Mouse (Mus musculus) thymus, adult 2 months (tissue): ENCODE results near the gene Mmp7.

Experiments used
- CTCF ChIP-seq: fragments of 200-500 bp; IDR thresholded peaks from 2 replicates; pipeline ENCODE4 v1.5.1; 2012; ENCODE audit warnings: mild to moderate bottlenecking, control low read depth, low read length, moderate library complexity, borderline replicate concordance; ENCODE audit not compliant: control insufficient read depth, poor library complexity, insufficient read depth; ENCODE audit errors: extremely low read depth
- POLR2A ChIP-seq: fragments of 200-500 bp; IDR thresholded peaks from 2 replicates; pipeline ENCODE4 v1.6.1; 2012; ENCODE audit warnings: mild to moderate bottlenecking, low read length, control low read depth, moderate library complexity; ENCODE audit not compliant: control insufficient read depth, poor library complexity, insufficient read depth; ENCODE audit errors: extremely low read depth

DNA sequence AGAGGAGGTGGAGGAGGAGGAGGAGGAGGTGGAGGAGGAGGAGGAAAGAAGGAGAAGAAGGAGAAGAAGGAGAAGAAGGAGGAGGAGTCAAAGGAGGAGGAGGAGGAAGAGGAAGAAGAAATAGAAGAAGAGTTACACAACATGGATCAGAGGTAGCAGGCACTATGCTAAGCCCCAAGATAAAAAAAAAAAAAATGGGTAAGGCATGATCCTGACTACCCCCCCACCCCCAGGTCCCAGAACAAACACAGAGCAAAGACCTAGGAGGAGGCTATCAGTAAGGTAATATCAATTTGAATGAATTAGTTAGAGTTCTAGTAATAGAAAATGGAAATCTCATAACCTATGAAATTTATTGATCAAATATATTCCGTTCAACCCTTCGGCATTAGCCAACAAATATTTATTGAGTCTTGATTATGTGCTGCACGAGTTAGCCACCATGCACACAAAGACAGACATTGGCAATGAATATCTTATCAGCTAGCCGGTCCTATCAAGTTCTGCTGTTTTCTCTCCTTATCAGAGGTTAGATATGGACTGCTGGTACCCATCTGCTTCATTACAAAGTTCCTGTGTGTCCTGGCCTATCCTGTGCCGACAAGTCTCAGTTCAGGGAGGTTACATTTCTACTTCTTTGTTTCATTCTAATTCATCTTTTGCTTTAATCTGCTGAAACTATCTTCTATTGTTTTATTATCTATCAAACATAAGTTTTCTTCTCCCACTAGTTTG is 39.4 kb upstream of the Mmp7 start:
- TF ChIP-seq CTCF (no peak), POLR2A (no peak)
